8 mouse cellular contexts compared by ENCODE assay signal in genomic region chr3:116424160-116424972, GRCm38 (mm10). TPM values are rescaled to one million over a fixed set of nuclear protein-coding genes. Genes with fewer than 3 reads are reported as not detected.
DNase-seq lines count a peak whose midpoint lies in the region; ATAC-seq and TF ChIP-seq lines count a peak whose summit lies in the region.

No protein-coding gene starts in this region.

- no peaks in the 10 kb centered on the region for H3K36me3 ChIP-seq in forebrain, embryonic 14.5 days (ENCODE audit: control insufficient read depth, insufficient read depth, low read length)
- peaks cover 9% of the 10 kb centered on the region; the same call in 1 of the 2 replicates for H3K36me3 ChIP-seq in liver, embryonic 12.5 days
- H3K36me3 ChIP-seq in small intestine, adult 2 months (ENCODE audit: control insufficient read depth, insufficient read depth, low read length) = peaks cover 1% of the 10 kb centered on the region; the same call in 1 of the 2 replicates

- no peak; the same call in 1 of the 2 replicates for ATAC-seq in forebrain, embryonic 14.5 days
- peak; percentile 9; the same call in 1 of the 2 replicates for ATAC-seq in liver, embryonic 12.5 days

- H3K4me3 ChIP-seq in forebrain, embryonic 14.5 days (ENCODE audit: low read depth, low read length) = peak overlapping the region; percentile 97
- peak overlapping the region; percentile 86 for H3K4me3 ChIP-seq in liver, embryonic 12.5 days
- H3K4me3 ChIP-seq in small intestine, adult 2 months (ENCODE audit: low read depth, low read length) = peak overlapping the region; percentile 82

- peak overlapping the region; percentile 91 for H3K9ac ChIP-seq in forebrain, embryonic 14.5 days (ENCODE audit: low read length)
- H3K9ac ChIP-seq in liver, embryonic 12.5 days = peak overlapping the region; percentile 91

- H3K4me2 ChIP-seq in forebrain, embryonic 14.5 days (ENCODE audit: low read length) = peak overlapping the region; percentile 92
- peak overlapping the region; percentile 99 for H3K4me2 ChIP-seq in liver, embryonic 12.5 days

- H3K9me3 ChIP-seq in forebrain, embryonic 14.5 days (replicated peaks; ENCODE audit: control insufficient read depth, low read length) = no peaks in the 10 kb centered on the region
- H3K9me3 ChIP-seq in liver, embryonic 12.5 days (replicated peaks) = no peaks in the 10 kb centered on the region

- TF ChIP-seq POLR2A in small intestine, adult 2 months (IDR thresholded peaks at IDR 0.05; ENCODE audit: low read depth, low read length) = no peak

- no peaks in the 10 kb centered on the region for H3K27me3 ChIP-seq in forebrain, embryonic 14.5 days (replicated peaks; ENCODE audit: control insufficient read depth, insufficient read depth, low read length)
- H3K27me3 ChIP-seq in liver, embryonic 12.5 days (replicated peaks) = no peaks in the 10 kb centered on the region
- H3K27me3 ChIP-seq in small intestine, adult 2 months (ENCODE audit: control insufficient read depth, insufficient read depth, low read length) = no peaks in the 10 kb centered on the region

- DNase-seq in cerebellum, adult 8-10 months = peak; percentile 45
- DNase-seq in cerebellum, adult 9-10 months = no peak
- DNase-seq in right cerebral cortex, postnatal 4 days = peak; percentile 34
- DNase-seq in right cerebral cortex, adult 2 months (ENCODE audit: low spot score in 2 of 2) = no peak
- no peak for DNase-seq in forebrain, embryonic 14.5 days (ENCODE audit: low spot score)
- DNase-seq in left cerebral cortex, adult 9 months (ENCODE audit: low spot score in 2 of 2) = no peak

- WGBS in forebrain, embryonic 14.5 days = under 1% methylated on average over 32 of the region's 32 CpGs
- under 1% methylated on average over 32 of the region's 32 CpGs for WGBS in liver, embryonic 12.5 days (ENCODE audit: insufficient replicate concordance)
- WGBS in small intestine, adult 2 months = under 1% methylated on average over 32 of the region's 32 CpGs

- peak overlapping the region; percentile 86 for H3K27ac ChIP-seq in forebrain, embryonic 14.5 days (ENCODE audit: low read depth, low read length)
- peak overlapping the region; percentile 84 for H3K27ac ChIP-seq in liver, embryonic 12.5 days
- H3K27ac ChIP-seq in small intestine, adult 2 months (ENCODE audit: insufficient read depth, low read depth, low read length) = peak overlapping the region; percentile 54

- H3K4me1 ChIP-seq in forebrain, embryonic 14.5 days (ENCODE audit: control insufficient read depth, insufficient read depth, low read length) = peaks cover 12% of the 10 kb centered on the region
- H3K4me1 ChIP-seq in liver, embryonic 12.5 days = peaks cover 26% of the 10 kb centered on the region
- peaks cover 4% of the 10 kb centered on the region; the same call in 1 of the 2 replicates for H3K4me1 ChIP-seq in small intestine, adult 2 months (ENCODE audit: control insufficient read depth, insufficient read depth, insufficient read length, low read length)

- TF ChIP-seq CTCF in small intestine, adult 2 months (IDR thresholded peaks at IDR 0.05; ENCODE audit: extremely low read depth, insufficient read length, insufficient replicate concordance, low read depth, low read length) = no peak

RNA-seq across cellular contexts. Expression of gene Cdc14a, which starts 0.5 kb away (rescaled TPM):
- polyA plus RNA-seq in forebrain, embryonic 14.5 days (2014; fragmentation: Nextera tagmentation; extraction: Ambion mirVana) = 7.4 and 7.7 TPM in 2 replicates
- polyA plus RNA-seq in liver, embryonic 12.5 days (2016; fragmentation: Nextera tagmentation; extraction: Ambion mirVana) = 4.2 and 5.1 TPM in 2 replicates
- polyA plus RNA-seq in small intestine, adult 2 months (2012; rRNA removed) = 6.6 and 8.6 TPM in 2 replicates

Comparison
In these comparisons a context has a peak if more than half of its experiments do, and no peak if none do; other contexts are left out.
1. DNase-seq: peak in cerebellum, adult 8-10 months (single experiment) and right cerebral cortex, postnatal 4 days (single experiment); none in cerebellum, adult 9-10 months (single experiment), right cerebral cortex, adult 2 months (0 of 2), forebrain, embryonic 14.5 days (single experiment) and left cerebral cortex, adult 9 months (0 of 2).
2. Peak in every context shown above with its lines, with median percentiles within 50 percentile points of each other: H3K27ac ChIP-seq and H3K4me3 ChIP-seq.